Mouse (Mus musculus): Measurements from ENCODE around the gene Adamts2. TPM values are rescaled to one million over a fixed set of nuclear protein-coding genes. Genes with fewer than 3 reads are reported as not detected.

Adamts2 gene
- 0.20 and 0.44 TPM in 2 replicates for polyA plus RNA-seq (2012; ENCODE audit: low replicate concordance)

GRCm38 (mm10) chr11:50601641-50602355 lies at the start of gene Adamts2:
Adamts2 (plus strand) TSS chr11:50602084.

GRCm38 (mm10) chr11:50827010-50827953 lies 225.4 kb downstream of the Adamts2 start, which contains the start of gene Zfp354c:
Zfp354c (minus strand) TSS chr11:50827724.

GRCm38 (mm10) chr11:50841023-50841735 lies 239.3 kb downstream of the Adamts2 start, which contains the start of gene Zfp879:
Zfp879 (minus strand) TSS chr11:50841552.

GRCm38 (mm10) chr11:50850177-50850735 lies 248.4 kb downstream of the Adamts2 start, which contains the start of gene Grm6:
Grm6 (plus strand) TSS chr11:50850685.

Other genes starting within 250 kb of the Adamts2 start
- not detected in 2 replicates for gene Cby3, start 247.6 kb upstream of the Adamts2 start, polyA plus RNA-seq (2012; ENCODE audit: low replicate concordance)
- gene Hnrnph1, start 225.1 kb upstream of the Adamts2 start, polyA plus RNA-seq (2012; ENCODE audit: low replicate concordance) = 67.2 and 193 TPM in 2 replicates
- gene Rufy1, start 171.0 kb upstream of the Adamts2 start, polyA plus RNA-seq (2012; ENCODE audit: low replicate concordance) = 4.1 and 4.6 TPM in 2 replicates
- 0.10 TPM in 1 of 2 replicates, not detected in the other for gene Zfp354c, start 225.6 kb downstream of the Adamts2 start, polyA plus RNA-seq (2012; ENCODE audit: low replicate concordance)
- 0.16 TPM in 1 of 2 replicates, not detected in the other for gene Zfp879, start 239.5 kb downstream of the Adamts2 start, polyA plus RNA-seq (2012; ENCODE audit: low replicate concordance)
- gene Grm6, start 248.6 kb downstream of the Adamts2 start, polyA plus RNA-seq (2012; ENCODE audit: low replicate concordance) = 0.28 and 0.30 TPM in 2 replicates